Mouse (Mus musculus) adrenal gland, adult (tissue): ENCODE data around the gene Ublcp1.

Source experiments
- DNase-seq, 2 experiments: peaks; one replicate each; pipeline ENCODE4 v3.0.0; 2022 to 2023; ENCODE audit warnings: low spot score in 1 of 2; ENCODE audit not compliant: inconsistent age in 2 of 2

The Ublcp1 gene

GRCm38 (mm10) chr11:44470432-44471336 is at the start of gene Ublcp1:
Gene Ublcp1 (minus strand): TSS chr11:44470498.
- peak; percentile 94 to 98 for DNase-seq

- peak; percentile 57 to 82 for DNase-seq
Observed at GRCm38 (mm10) chr11:44519096-44519949, 49.0 kb upstream of the Ublcp1 start.

GRCm38 (mm10) chr11:44518281-44519095 is 48.2 kb upstream of the Ublcp1 start, which contains the start of gene Rnf145:
Gene Rnf145 (plus strand): TSS chr11:44518964.
- peak; percentile 84 to 93 for DNase-seq

- peak in 1 of 2 experiments; percentile 48 for DNase-seq
Observed at GRCm38 (mm10) chr11:44517561-44518280, 47.4 kb upstream of the Ublcp1 start.

- no peak for DNase-seq
Observed at GRCm38 (mm10) chr11:44516362-44516761, 46.1 kb upstream of the Ublcp1 start.

GRCm38 (mm10) chr11:44514666-44515065 is 44.4 kb upstream of the Ublcp1 start:
- DNase-seq = no peak

GRCm38 (mm10) chr11:44513026-44513422 is 42.7 kb upstream of the Ublcp1 start:
- no peak for DNase-seq

- DNase-seq = no peak
Observed at GRCm38 (mm10) chr11:44512044-44513025, 42.0 kb upstream of the Ublcp1 start.

- no peak for DNase-seq
Observed at GRCm38 (mm10) chr11:44510371-44510770, 40.1 kb upstream of the Ublcp1 start.

GRCm38 (mm10) chr11:44509906-44510305 is 39.6 kb upstream of the Ublcp1 start:
- DNase-seq = no peak

- DNase-seq = no peak
Observed at GRCm38 (mm10) chr11:44508876-44509275, 38.6 kb upstream of the Ublcp1 start.

GRCm38 (mm10) chr11:44504761-44505160 is 34.5 kb upstream of the Ublcp1 start:
- DNase-seq = no peak

GRCm38 (mm10) chr11:44504146-44504545 is 33.8 kb upstream of the Ublcp1 start:
- no peak for DNase-seq

GRCm38 (mm10) chr11:44502931-44503330 is 32.6 kb upstream of the Ublcp1 start:
- DNase-seq = no peak

- no peak for DNase-seq
Observed at GRCm38 (mm10) chr11:44501477-44501876, 31.2 kb upstream of the Ublcp1 start.

- DNase-seq = no peak
Observed at GRCm38 (mm10) chr11:44500966-44501365, 30.7 kb upstream of the Ublcp1 start.

- no peak for DNase-seq
Observed at GRCm38 (mm10) chr11:44498412-44499272, 28.3 kb upstream of the Ublcp1 start.

GRCm38 (mm10) chr11:44496217-44496616 is 25.9 kb upstream of the Ublcp1 start:
- peak in 1 of 2 experiments; percentile 33 for DNase-seq
